ENCODE assay signal across 9 mouse cellular contexts in the genomic region with DNA sequence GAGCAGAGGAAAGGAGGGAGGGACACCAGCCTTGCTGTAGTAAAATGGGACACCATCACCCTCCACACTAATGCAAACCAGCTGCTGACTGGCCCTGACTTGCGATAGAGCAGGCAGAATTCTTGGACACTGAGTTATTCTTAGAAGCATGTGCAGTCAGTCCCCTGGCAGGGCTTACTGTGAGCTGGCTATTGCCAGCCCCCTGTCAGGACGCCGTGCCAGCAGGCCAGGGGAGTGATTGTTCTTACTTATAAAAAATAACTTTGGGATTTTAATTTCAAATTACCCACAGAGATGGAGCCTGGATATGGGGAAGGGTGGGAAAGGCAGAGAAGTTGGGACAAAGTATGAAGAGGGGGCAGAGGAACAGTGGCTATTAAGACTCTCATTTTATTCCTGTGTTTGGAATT.
DNase-seq lines count a peak whose midpoint lies in the region; ATAC-seq and TF ChIP-seq lines count a peak whose summit lies in the region.
"Had no signal": no experiment of that assay in that cellular context is flagged by ENCODE, and none has a peak within 500 bp of the region (broad histone marks: within the 10 kb centered on the region; RNA-seq: fewer than 3 reads in every experiment).

No protein-coding gene starts in this region.

- no peaks in the 10 kb centered on the region for H3K9me3 ChIP-seq in kidney, postnatal 0 days (replicated peaks; ENCODE audit: low read length)
- no peaks in the 10 kb centered on the region for H3K9me3 ChIP-seq in kidney, embryonic 16.5 days (ENCODE audit: low read length)
- H3K9me3 ChIP-seq in embryonic facial prominence, embryonic 10.5 days: no peaks in the 10 kb centered on the region
- H3K9me3 ChIP-seq in heart, embryonic 10.5 days: no peaks in the 10 kb centered on the region
- no peaks in the 10 kb centered on the region for H3K9me3 ChIP-seq in lung, embryonic 16.5 days (ENCODE audit: control insufficient read depth, low read length)
- no peaks in the 10 kb centered on the region for H3K9me3 ChIP-seq in midbrain, embryonic 14.5 days (ENCODE audit: control insufficient read depth, low read length)

- H3K27ac ChIP-seq in kidney, postnatal 0 days: no peak overlapping the region
- no peak overlapping the region for H3K27ac ChIP-seq in kidney, embryonic 16.5 days (ENCODE audit: low read length)
- peak overlapping the region; percentile 55; the same call in 1 of the 2 replicates for H3K27ac ChIP-seq in embryonic facial prominence, embryonic 10.5 days (replicated peaks)
- peak overlapping the region; percentile 72 for H3K27ac ChIP-seq in heart, embryonic 10.5 days
- 0 out of 2 replicates have a peak overlapping the region, but pooled peaks have one; percentile 32 for H3K27ac ChIP-seq in lung, embryonic 16.5 days (ENCODE audit: low read length)
- no peak overlapping the region for H3K27ac ChIP-seq in midbrain, embryonic 14.5 days (replicated peaks; ENCODE audit: low read depth, low read length)

- peak; percentile 67 for DNase-seq in kidney, postnatal 0 days (ENCODE audit: low spot score)
- DNase-seq in embryonic facial prominence, embryonic 10.5 days (ENCODE audit: low spot score): peak; percentile 70
- DNase-seq in heart, embryonic 10.5 days (ENCODE audit: low spot score): peak; percentile 83
- DNase-seq in left cerebral cortex, adult 11 months (ENCODE audit: low spot score): no peak
- DNase-seq in urinary bladder, postnatal 10 days (ENCODE audit: low spot score): no peak
- no peak for DNase-seq in midbrain, embryonic 14.5 days

- no peaks in the 10 kb centered on the region for H3K36me3 ChIP-seq in kidney, postnatal 0 days (ENCODE audit: insufficient read depth, low read length)
- no peaks in the 10 kb centered on the region for H3K36me3 ChIP-seq in kidney, embryonic 16.5 days (ENCODE audit: insufficient read depth, low read length)
- H3K36me3 ChIP-seq in embryonic facial prominence, embryonic 10.5 days (replicated peaks): no peaks in the 10 kb centered on the region
- no peaks in the 10 kb centered on the region for H3K36me3 ChIP-seq in heart, embryonic 10.5 days
- H3K36me3 ChIP-seq in lung, embryonic 16.5 days (ENCODE audit: control insufficient read depth, insufficient read depth, low read length): no peaks in the 10 kb centered on the region
- H3K36me3 ChIP-seq in midbrain, embryonic 14.5 days (ENCODE audit: control insufficient read depth, insufficient read depth, low read length): no peaks in the 10 kb centered on the region
- H3K36me3 ChIP-seq: G1E had no signal

- H3K27me3 ChIP-seq in kidney, postnatal 0 days (ENCODE audit: insufficient read depth, low read length): no peaks in the 10 kb centered on the region
- no peaks in the 10 kb centered on the region for H3K27me3 ChIP-seq in kidney, embryonic 16.5 days (ENCODE audit: insufficient read depth, low read length)
- no peaks in the 10 kb centered on the region for H3K27me3 ChIP-seq in embryonic facial prominence, embryonic 10.5 days (replicated peaks; ENCODE audit: low read depth, poor library complexity, severe bottlenecking)
- no peaks in the 10 kb centered on the region for H3K27me3 ChIP-seq in heart, embryonic 10.5 days (ENCODE audit: insufficient read depth, poor library complexity, severe bottlenecking)
- no peaks in the 10 kb centered on the region for H3K27me3 ChIP-seq in lung, embryonic 16.5 days (ENCODE audit: control insufficient read depth, insufficient read depth, low read depth, low read length)
- no peaks in the 10 kb centered on the region for H3K27me3 ChIP-seq in midbrain, embryonic 14.5 days (ENCODE audit: control insufficient read depth, insufficient read depth, low read length)

- no peak overlapping the region for H3K4me2 ChIP-seq in kidney, postnatal 0 days (ENCODE audit: low read length)
- no peak overlapping the region for H3K4me2 ChIP-seq in kidney, embryonic 16.5 days (replicated peaks; ENCODE audit: low read depth, low read length)
- H3K4me2 ChIP-seq in lung, embryonic 16.5 days (ENCODE audit: low read depth, low read length): no peak overlapping the region
- H3K4me2 ChIP-seq in midbrain, embryonic 14.5 days (ENCODE audit: low read length): no peak overlapping the region

- ATAC-seq in kidney, postnatal 0 days (replicated peaks; ENCODE audit: low FRiP score, low read depth): no peak
- no peak for ATAC-seq in kidney, embryonic 16.5 days (ENCODE audit: low FRiP score, low TSS enrichment)
- peak; percentile 89 for ATAC-seq in lung, embryonic 16.5 days (ENCODE audit: low read depth)
- no peak for ATAC-seq in midbrain, embryonic 14.5 days (ENCODE audit: low FRiP score, low TSS enrichment)

- no peaks in the 10 kb centered on the region for H3K4me1 ChIP-seq in kidney, postnatal 0 days (replicated peaks; ENCODE audit: insufficient read depth, low read length)
- H3K4me1 ChIP-seq in kidney, embryonic 16.5 days (ENCODE audit: insufficient read depth, low read length): 0 out of 2 replicates have a peak, but pooled peaks cover 3% of the 10 kb centered on the region
- H3K4me1 ChIP-seq in embryonic facial prominence, embryonic 10.5 days: peaks cover 12% of the 10 kb centered on the region
- H3K4me1 ChIP-seq in heart, embryonic 10.5 days: peaks cover 28% of the 10 kb centered on the region
- peaks cover 6% of the 10 kb centered on the region; the same call in 1 of the 2 replicates for H3K4me1 ChIP-seq in lung, embryonic 16.5 days (replicated peaks; ENCODE audit: control insufficient read depth, insufficient read depth, low read length)
- H3K4me1 ChIP-seq in midbrain, embryonic 14.5 days (ENCODE audit: control insufficient read depth, insufficient read depth, low read length): no peaks in the 10 kb centered on the region

- no peak overlapping the region for H3K9ac ChIP-seq in kidney, postnatal 0 days (ENCODE audit: low read depth, low read length)
- no peak overlapping the region for H3K9ac ChIP-seq in kidney, embryonic 16.5 days (replicated peaks; ENCODE audit: low read length)
- H3K9ac ChIP-seq in lung, embryonic 16.5 days (ENCODE audit: low read length): no peak overlapping the region
- H3K9ac ChIP-seq in midbrain, embryonic 14.5 days (replicated peaks; ENCODE audit: low read length): no peak overlapping the region

- H3K4me3 ChIP-seq in kidney, postnatal 0 days (replicated peaks; ENCODE audit: low read depth, low read length): no peak overlapping the region
- H3K4me3 ChIP-seq in kidney, embryonic 16.5 days (ENCODE audit: low read length): no peak overlapping the region
- no peak overlapping the region for H3K4me3 ChIP-seq in embryonic facial prominence, embryonic 10.5 days
- H3K4me3 ChIP-seq in heart, embryonic 10.5 days: no peak overlapping the region
- H3K4me3 ChIP-seq in lung, embryonic 16.5 days (ENCODE audit: low read length): no peak overlapping the region
- no peak overlapping the region for H3K4me3 ChIP-seq in midbrain, embryonic 14.5 days (replicated peaks; ENCODE audit: low read depth, low read length)

- TF ChIP-seq CTCF in kidney, postnatal 0 days (IDR thresholded peaks at IDR 0.05; ENCODE audit: low read depth): no peak

- 53% methylated on average over 3 of the region's 3 CpGs for WGBS in kidney, postnatal 0 days
- WGBS in kidney, embryonic 16.5 days: 50% methylated on average over 3 of the region's 3 CpGs
- WGBS in embryonic facial prominence, embryonic 10.5 days: 48% methylated on average over 3 of the region's 3 CpGs
- 38% methylated on average over 3 of the region's 3 CpGs for WGBS in heart, embryonic 10.5 days
- WGBS in lung, embryonic 16.5 days: 43% methylated on average over 3 of the region's 3 CpGs
- 73% methylated on average over 3 of the region's 3 CpGs for WGBS in midbrain, embryonic 14.5 days

Comparison
In these comparisons a context has a peak if more than half of its experiments do, and no peak if none do; other contexts are left out.
1. DNase-seq: peak in kidney, postnatal 0 days (single experiment), embryonic facial prominence, embryonic 10.5 days (single experiment) and heart, embryonic 10.5 days (single experiment); none in left cerebral cortex, adult 11 months (single experiment), urinary bladder, postnatal 10 days (single experiment) and midbrain, embryonic 14.5 days (single experiment).
2. H3K27ac ChIP-seq: peak in embryonic facial prominence, embryonic 10.5 days (single experiment), heart, embryonic 10.5 days (single experiment) and lung, embryonic 16.5 days (single experiment); none in kidney, postnatal 0 days (single experiment), kidney, embryonic 16.5 days (single experiment) and midbrain, embryonic 14.5 days (single experiment).